Mouse (Mus musculus): ENCODE results near the gene Fgfr2.
A peak's percentile ranks its signal among the peaks of the same experiment; 100 is the strongest.
"Not testable (repeated sequence)": the region's sequence is repeated elsewhere in the genome, so short reads cannot be mapped to it uniquely, and the experiment has no call there.

Gene Fgfr2

DNA sequence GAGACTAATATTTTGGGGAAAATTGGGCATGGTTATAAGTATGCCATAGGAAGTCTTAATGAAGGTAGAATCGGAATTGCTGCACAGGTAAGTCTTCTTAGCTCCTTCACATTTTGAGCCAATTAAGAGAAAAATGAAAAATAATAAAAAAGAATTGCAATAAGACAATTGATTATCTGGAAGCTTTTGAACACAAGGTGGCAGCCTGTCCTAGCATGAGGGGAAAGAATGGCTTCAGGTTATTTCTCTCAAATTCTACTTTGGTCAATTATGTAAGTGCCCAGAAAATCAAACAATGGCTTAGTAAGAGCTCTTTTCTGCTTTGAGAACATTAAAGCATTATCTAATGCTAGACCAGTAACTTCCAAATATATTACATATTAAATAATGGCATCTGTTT is 1688.9 kb downstream of the Fgfr2 start:
- DNase-seq: no peak

DNA sequence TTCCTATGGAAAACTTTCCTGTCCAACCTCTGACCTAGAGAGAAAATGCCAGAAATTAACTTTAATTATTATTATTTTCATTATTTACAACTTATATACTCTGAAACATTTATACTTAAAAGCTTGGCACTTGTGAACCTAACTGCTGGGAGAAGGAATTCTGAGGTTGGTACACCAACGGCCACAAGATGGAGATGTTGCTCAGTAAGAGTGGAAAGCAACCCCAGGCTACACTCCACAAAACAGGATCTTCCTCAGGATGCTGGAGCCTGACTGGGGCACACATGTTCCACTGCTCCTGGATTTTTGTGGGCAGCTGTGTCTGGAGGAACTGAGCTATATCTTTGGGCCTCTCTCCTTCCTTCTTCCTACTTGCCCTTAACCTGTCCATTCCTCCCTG is 1690.9 kb downstream of the Fgfr2 start:
- no peak for DNase-seq

DNA sequence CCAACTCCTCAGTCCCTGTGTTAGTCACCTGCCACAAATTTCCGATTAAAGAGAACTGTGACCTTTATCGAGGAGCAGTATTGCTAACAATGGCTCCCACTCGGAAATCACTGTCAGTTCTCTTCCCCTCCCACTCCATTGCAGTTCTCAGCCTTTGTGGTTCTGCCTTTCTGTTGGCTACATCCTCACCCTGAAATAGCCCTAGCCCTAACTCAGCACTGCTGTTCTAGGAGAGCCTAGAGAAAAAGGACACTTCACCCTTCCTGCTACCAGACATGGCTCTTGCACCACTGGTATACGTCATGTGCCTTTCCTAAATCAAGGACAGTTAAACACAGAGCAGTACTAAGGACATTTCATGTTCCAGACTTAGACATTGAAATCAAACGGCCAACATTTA is 1695.8 kb downstream of the Fgfr2 start:
- no peak for DNase-seq

DNA sequence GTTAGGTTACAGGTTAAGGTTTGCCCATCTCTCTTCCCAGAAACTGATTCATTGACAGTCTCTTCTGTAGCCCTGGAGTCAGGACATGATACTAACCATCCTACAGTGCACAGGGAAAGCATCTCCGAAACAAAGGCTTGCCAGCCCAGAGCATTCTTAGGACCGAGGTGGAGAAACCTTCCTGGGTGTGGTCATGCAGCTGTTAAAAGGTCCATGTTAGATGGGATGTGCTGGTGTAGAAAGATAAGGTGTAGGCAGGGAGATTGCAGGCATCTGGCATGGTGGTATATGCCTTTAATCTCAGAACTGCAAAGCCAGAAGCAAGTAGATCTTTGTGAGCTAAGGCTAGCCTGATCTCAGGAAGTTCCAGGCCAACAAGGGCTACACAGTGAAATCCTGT is 1698.2 kb downstream of the Fgfr2 start:
- DNase-seq: no peak

DNA sequence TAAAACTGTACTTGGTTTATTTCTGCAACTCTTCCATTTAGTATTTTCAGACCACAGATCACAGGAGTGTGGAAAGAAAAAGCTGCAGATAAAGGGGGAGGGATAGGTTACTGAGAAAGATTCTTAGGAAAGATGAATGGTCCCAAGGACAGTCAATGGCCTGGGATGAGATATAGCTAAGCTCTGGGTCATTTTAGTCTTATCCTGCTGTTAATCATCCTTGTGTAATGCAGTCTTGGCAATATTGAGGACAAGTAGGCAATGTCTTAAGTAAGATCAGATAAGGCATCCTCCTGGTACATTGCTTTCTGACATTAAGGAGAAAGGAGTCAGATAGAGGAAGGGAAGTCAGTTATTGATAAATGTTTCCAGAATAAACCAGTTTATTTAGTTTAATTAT is 1705.5 kb downstream of the Fgfr2 start:
- DNase-seq: no peak

DNA sequence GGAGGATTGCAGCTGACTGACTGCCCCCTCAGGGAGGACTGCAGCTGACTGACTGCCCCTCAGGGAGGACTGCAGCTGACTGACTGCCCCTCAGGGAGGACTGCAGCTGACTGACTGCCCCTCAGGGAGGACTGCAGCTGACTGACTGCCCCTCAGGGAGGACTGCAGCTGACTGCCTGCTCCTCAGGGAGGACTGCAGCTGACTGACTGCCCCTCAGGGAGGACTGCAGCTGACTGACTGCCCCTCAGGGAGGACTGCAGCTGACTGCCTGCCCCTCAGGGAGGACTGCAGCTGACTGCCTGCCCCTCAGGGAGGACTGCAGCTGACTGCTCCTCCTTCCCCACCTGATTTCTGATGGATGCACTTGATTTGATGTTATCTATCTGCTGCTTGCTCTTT is 1706.4 kb downstream of the Fgfr2 start:
- not testable (repeated sequence) for DNase-seq

DNA sequence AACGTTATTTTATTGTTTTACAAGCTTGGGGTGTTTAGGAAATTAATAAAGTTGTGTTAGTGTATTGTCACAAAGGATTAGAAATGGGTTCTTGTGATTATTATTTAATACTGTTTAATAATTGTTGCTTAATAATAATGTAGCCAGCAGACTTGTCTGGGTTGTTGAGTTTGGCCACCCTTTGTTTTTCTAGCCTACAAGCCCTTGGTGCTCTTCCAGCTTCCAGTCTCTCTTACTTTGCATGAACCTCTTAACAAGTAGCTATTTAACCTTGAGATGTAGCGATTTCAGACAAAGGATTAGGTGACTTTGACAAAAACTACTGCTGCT is 1711.2 kb downstream of the Fgfr2 start:
- no peak for DNase-seq

DNA sequence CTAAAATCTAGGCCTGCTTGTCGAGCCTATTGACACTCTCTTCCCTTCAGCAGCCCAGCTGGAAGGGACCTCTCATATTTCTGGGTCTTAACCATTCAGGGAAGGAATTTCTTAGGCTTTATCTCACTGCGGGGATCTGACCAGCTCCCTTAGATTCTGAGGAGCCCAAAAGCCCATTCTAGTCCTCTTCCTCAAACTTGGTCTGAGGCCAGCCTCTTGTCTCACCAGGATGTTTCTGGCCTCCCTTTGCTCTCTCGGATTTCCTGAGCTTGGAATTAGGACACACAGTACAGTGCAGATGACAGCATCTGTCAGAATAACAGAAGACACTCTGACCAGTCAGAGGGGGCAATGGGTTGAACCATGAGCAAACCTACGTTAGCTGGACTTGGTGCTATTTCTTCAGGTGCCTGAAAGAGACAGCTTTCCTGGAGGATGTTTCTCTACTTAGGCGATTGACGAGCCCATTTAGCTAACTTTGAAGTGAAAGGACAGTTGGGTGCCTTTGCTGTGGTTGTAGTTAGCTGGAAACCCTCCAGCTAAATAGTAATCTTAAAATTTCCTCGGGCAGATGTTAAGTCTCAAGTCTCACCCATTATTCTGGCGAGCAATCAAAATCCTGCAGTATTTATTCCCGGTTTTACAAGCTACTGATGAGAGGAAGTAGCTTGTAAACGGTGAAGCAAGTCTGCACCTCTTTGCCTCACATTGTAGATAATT is 1711.8 kb downstream of the Fgfr2 start:
- peak; percentile 23 for DNase-seq

DNA sequence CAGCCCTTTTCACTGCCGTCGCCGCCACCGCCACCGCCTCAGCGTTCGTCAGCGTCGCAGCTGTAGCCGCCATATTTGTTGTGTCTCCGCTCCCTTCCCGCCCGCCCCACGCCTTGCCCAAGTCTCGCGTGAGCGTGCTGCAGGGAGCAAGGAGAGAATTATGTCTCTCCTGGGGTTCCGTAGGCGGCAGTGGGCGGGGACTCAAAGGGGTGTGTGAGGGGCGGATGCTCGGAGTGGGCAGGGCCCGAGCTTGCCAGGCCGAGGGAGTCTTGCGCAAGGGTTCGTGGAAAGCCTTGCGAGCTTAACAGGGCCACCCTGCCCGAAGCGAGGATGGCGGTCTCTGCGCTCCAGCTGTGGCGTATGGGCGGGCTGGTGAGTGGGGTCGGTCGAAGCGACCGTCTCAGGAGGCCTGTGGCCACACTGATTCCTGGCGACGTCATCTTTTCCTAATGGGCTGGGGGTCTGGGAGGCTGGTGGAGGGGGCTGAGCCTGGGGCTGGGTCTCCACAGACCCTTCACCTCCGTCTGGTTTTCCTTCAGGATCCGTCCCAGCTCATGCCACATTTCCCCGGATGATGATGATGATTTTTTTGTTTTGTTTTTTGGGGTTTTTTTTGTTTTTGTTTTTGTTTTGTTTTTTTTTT is 1712.6 kb downstream of the Fgfr2 start, which contains the start of the genes Ikzf5 and Acadsb:
TSS of gene Ikzf5 (minus strand) at position 106 of the 643 bp plus-strand sequence.
TSS of gene Acadsb (plus strand) at position 186 of the 643 bp plus-strand sequence.
- DNase-seq: peak; percentile 99

DNA sequence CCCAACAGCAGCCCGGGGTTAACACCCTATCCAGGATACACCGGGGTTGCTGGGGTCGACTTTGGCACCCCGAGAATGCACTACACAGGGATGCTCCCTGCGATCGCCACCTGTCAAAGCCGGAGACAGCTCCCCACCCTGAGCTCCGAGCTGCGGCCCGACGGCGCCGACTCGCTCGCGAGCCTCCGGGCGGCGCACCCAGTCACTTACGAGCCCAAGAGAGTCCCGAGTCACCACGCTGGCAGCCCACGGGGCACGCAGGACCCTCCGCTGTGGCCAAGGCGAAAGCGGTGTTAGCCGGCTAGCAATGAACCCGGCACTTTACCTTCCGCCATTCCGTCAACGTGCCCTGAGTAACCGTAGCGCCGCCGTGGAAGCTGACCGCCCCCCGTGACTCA is 1713.2 kb downstream of the Fgfr2 start:
- no peak for DNase-seq

DNA sequence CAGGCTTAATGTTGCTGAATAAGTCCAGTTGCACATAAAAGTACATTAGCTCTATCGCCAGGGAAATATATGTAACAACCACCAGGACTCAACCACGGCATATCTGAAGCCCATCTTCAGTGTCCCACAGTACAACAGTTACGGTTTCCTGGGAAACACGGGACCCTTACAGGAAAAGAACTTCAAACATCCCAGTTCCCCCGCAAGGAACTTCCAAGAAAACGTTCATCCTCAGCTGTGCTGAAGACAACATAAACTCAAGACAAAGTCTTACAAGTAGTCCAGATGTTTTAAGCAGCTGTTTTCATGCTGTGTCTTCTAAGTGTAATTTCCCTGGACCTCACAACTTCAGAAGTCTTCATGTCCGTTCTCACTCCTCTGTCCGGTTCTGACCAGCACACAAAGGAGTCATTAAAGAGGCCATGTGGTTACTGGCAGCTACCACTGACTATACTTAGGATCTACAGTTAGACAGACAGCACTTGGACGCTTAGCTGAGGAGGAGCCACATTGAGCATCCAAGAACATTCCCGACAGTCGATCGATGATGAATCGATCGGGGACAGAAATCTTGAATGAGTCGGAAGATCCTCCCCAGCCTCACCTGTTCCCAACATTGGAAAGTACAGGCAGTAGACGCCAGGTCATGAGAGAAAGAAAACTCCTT is 1713.7 kb downstream of the Fgfr2 start:
- DNase-seq: no peak

DNA sequence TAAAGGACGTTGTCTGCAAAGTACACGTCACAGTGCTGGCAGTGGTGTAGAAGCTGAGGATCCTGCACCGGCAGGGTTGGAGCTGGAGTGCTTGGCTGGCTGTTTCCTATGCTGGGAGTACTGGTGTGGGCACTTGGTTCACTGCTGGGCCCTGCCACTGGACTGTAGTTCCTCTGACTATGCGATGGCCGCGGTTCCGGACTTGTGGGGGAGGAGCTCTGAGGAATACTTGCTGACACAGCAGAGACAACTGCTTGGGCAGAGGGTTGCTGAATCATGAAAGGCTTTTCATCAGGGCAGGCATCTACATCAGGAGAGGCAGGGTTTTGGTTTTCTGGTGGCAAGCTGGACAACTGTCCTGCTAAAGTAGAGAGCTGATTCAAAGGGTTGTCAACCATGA is 1731.4 kb downstream of the Fgfr2 start:
- DNase-seq: not testable (repeated sequence)

DNA sequence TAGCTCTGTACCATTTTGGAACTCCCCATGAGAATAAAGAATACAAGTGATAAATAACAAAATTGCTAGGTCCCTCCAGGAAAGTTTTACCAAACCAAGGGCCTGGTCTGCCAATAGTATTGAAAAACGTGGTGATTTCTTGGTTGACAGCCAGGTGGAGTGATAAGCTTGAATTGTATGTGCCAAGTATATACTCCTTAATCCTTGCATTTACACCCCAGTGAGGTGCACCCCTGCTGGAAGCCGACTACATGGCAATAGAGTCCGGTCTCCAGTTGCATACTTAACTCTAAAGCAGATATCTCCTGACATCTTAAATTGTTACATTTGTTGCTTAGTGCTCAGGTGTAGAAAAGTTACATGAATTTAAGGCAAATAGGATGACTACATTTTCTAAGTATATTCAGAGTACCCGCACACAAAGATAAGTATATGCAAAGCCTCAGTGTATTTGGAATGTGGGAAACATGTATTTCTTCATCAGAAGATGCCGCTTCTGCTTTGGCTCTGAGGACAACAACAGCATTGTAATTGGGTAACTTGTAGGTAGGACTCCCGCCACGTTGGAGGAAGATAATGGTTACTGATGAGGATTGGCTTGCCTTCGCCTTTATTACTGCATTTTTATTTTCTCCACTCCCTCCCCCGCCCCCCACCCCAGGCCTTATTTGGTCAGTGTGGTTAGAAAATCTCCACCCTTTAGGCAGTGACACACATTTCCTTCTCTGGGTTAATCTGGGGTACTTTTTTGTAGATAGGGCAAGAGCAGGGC is 1751.1 kb downstream of the Fgfr2 start:
- no peak for DNase-seq

DNA sequence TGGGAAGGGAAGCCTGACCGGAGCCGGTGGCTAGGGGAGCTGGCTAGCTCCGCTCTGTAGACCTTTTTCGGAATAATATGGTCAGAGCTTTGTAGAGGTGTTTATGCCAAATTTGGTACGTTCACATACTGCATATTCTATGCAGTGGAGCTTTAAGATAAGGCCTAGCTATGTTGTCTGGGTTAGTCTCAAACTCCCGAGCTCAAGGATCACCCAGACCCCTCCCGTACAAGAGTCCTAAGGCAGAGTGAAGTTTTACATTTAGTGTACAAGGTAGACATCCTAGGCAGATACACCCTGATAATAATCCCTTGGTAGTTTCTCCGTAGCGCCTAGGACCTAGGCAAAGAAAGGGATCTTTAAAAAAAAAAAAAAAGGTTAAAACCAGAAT is 1751.7 kb downstream of the Fgfr2 start:
- DNase-seq: no peak

DNA sequence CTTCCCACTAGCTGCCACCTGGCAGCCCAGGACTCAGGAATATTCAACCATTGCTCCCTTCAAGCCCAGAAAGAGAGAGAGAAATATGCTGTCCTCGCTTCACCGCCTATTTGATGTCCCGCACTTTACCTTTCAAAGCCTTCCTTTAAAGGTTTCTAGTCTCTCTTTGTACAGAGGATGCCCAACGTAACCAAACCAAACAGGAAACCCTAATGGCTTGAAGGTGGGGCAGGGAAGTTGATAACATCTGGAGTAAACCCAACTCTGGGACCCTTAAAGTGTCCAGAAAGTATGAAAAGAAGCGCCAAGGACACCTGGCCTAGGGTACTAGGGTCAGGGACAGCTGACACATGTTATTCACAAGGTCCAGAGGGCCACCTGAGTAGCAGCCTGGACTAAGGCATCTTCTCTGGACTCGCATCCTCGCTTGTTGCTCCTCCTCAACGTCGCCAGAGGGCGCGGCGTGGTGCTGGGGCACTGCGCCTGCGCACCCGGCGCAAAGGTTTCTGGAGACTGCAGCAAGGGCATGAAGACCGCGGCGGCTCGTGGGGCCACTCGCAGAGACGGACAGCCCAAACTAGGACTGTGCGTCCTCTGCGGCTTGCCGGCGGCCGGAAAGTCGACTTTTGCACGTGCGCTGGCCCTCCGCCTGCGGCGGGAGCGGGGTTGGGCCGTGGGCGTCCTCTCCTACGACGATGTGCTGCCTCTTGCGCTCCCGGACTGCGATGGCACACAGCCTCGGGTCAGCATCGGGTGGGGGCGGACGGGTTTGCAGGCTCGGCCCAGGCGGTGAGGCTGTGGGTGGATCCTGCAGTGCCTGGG is 1752.3 kb downstream of the Fgfr2 start, which contains the start of gene Pstk:
TSS of gene Pstk (plus strand) at position 494 of the 822 bp plus-strand sequence.
- DNase-seq: peak; percentile 91

DNA sequence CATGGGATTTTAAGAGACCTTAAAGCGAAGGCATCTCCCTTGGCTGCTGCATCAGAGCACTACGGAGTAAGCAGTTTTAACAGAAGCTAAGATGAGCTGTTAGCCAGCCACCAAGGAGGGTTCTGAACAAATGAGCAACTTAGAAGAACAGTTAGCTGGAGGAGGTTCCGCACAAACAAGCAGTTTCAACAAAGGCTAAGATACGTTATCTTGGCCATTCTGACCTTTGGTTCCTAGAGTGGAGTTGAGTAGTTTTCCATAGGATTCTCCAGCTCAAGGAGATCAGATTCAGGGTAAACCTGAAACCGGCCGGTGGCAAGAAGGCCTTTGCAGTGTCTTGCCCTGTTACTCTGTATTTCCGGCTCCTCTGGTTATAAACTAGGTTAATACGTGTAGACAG is 1759.0 kb downstream of the Fgfr2 start:
- no peak for DNase-seq

DNA sequence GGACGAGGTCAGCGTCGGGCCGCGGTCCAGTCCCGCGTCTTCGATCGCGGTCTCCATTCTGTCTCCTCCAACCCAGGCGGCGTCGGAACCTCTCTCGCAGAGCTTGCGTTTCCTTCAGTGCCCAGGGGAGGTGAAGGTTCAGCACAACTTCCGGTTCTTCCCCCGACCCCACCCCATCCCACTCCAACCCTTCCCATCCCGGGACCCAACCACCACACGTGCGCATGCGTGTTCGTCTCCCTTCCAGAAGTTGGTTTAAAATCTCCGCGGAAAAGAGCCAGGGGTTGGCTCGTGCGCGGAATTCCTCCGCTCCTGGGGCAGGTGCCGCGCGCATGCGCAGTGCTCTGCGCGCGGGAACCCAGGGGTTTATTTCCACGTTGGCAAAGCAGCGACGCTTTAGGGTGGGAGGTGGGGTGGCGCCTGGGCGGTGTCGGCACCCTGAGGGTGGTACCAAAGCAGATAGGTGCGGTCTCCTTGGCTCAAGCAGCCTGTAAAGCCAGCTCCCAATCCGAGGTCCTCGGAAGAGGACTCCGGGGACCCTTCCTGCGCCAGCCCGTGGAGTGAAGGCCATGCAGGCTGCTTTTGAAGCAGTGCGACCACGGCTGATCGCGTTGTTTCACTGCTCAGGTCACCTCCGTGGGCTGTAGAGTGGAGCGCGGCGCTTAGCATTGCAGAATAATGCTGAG is 1760.4 kb downstream of the Fgfr2 start, which contains the start of gene 2310057M21Rik:
TSS of gene 2310057M21Rik (minus strand) at position 145 of the 686 bp plus-strand sequence.
- DNase-seq: peak; percentile 96

DNA sequence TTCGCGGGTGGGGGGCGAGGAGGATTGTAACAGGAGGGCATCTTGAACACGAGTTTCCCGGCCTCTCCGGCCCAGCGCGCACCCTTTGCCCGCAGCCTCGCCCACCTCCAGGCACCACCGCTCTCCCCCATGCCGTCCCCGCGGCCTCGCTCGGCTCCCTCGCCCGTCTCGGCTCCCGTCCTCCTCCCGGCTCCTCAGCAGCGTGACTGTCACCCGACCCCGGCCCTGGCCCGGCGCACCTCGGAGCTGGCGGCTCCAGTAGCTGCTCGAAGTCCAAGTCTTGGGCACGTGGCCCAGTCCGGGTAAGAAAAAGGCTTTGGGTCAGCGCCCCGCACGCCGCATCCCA is 1760.9 kb downstream of the Fgfr2 start:
- DNase-seq: no peak

DNA sequence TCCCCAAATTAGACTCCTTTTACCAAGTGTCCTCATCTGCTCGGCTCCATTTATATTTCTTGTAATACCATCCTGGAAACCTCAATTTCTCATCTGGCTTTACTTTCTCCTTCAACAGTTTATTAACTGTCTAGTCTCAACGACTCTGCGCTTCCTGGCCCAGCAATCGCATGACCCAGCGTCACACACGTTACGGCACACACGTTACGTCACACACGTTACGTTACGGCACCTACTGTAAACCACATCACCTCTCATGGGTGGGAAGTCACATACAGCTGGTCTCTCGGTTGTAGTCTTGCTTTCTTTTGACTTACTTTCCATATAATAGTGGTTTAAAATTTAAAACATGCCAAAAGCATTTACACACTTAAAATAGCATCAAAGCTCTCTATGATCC is 1767.0 kb downstream of the Fgfr2 start:
- DNase-seq: no peak

DNA sequence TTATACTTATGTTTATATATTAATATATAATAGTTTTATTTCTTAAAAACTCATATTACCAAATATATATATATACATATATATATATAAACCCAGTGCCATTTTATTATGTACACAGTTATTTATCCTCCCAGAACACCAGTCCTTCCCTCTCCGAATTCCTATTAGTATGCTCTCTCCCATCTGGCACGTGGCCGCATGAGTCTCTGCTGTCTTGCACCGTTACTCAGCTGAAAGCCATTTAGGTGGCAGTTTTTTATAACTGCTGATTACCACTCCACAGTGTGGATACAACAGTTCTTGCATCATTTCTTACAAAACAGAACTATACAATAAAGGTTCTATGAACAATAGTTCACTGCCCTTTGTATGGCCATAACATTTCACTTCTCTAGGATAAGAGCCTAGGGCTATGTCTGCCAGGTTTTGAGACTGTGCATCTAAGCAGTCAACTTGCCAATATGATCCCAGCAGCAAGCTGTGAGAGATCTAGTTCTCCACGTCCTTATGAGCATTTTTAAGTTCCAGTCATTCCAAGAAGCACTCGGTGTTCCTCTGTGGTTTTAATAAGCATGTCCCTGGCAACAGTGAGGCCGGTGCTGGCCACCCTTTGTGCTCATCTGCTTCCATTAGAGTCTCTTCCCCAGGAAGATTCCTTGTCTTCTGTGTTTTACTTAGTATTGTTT is 1777.2 kb downstream of the Fgfr2 start:
- DNase-seq: no peak

DNA sequence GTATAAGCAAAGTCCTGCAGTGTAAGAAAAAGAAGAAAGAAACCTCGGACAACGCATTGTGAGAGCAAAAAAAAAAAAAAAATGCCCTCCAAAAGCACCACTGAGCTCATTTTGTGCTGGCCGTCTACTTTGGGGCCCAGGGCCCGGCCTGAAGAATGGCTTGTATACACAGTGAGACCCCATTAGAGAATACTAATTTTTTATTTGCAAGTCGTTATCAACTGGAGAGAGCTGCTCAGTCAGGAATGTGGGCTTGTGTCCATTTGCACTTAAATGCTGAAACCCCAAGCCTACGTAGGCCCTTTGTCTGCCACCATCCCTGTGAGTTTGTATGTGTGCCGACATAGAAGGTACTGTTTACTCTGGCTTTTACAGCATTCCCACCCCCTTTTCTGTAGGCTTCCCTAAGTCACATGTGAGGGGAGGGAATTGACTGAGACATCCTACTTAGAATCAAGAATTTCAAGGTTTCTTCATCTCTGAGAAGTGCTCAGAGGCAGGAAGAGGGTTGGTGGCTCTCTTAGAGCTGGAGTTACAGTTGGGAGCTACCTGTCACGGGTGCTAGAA is 1785.6 kb downstream of the Fgfr2 start:
- DNase-seq: no peak

Measured in kidney, adult 11 months (tissue).